Mouse (Mus musculus) heart, postnatal 0 days (tissue): ENCODE results near the gene Nsmce4a. TPM values are rescaled to one million over a fixed set of nuclear protein-coding genes. Genes with fewer than 3 reads are reported as not detected.
A peak's percentile ranks its signal among the peaks of the same experiment; 100 is the strongest.
"Not testable (repeated sequence)": the region's sequence is repeated elsewhere in the genome, so short reads cannot be mapped to it uniquely, and the experiment has no call there.

ENCODE experiments used
- ATAC-seq: fragments of 200-750 bp; cut with Nextera tagmentation; 2 replicates; pipeline ENCODE4 v1.8.0; 2017; ENCODE audit warnings: low read depth, moderate number of reproducible peaks, moderate library complexity; ENCODE audit not compliant: insufficient read depth
- DNase-seq: peaks from one replicate; pipeline ENCODE4 v3.0.0-alpha.2; 2016; ENCODE audit warnings: low spot score
- H3K27ac ChIP-seq: fragments of 300-500 bp; sonication (generic); 2 replicates; pipeline ENCODE4 v1.5.1; 2014; ENCODE audit warnings: low read depth, mild to moderate bottlenecking
- H3K27me3 ChIP-seq: fragments of 300-500 bp; sonication (generic); 2 replicates; pipeline ENCODE4 v1.6.1; 2014; ENCODE audit warnings: low read length, mixed read lengths; ENCODE audit not compliant: control insufficient read depth, insufficient read depth
- H3K36me3 ChIP-seq: fragments of 300-500 bp; sonication (generic); replicated peaks from 2 replicates; pipeline ENCODE4 v1.6.1; 2014; ENCODE audit warnings: low read length, mixed read lengths; ENCODE audit not compliant: control insufficient read depth, insufficient read depth
- H3K4me1 ChIP-seq: fragments of 300-500 bp; sonication (generic); 2 replicates; pipeline ENCODE4 v1.6.1; 2014; ENCODE audit warnings: antibody characterized with exemption; ENCODE audit not compliant: control insufficient read depth, insufficient read depth
- H3K4me2 ChIP-seq: fragments of 300-500 bp; sonication (generic); 2 replicates; pipeline ENCODE4 v1.6.1; 2014; ENCODE audit warnings: low read depth, mild to moderate bottlenecking, low read length, moderate library complexity
- H3K4me3 ChIP-seq: fragments of 300-500 bp; sonication (generic); 2 replicates; pipeline ENCODE4 v1.5.1; 2014; ENCODE audit warnings: low read depth, low read length
- H3K9ac ChIP-seq: fragments of 300-500 bp; sonication (generic); replicated peaks from 2 replicates; pipeline ENCODE4 v1.6.1; 2014; ENCODE audit warnings: low read depth, low read length, mixed read lengths
- H3K9me3 ChIP-seq: fragments of 300-500 bp; sonication (generic); replicated peaks from 2 replicates; pipeline ENCODE4 v1.6.1; 2016; ENCODE audit warnings: low read length; ENCODE audit not compliant: control insufficient read depth
- CTCF ChIP-seq: IDR thresholded peaks from 2 replicates; pipeline ENCODE4 v1.5.1; 2016; ENCODE audit warnings: antibody characterized with exemption, control low read depth, low read depth
- EP300 ChIP-seq: IDR thresholded peaks from 2 replicates; pipeline ENCODE4 v1.6.1; 2016; ENCODE audit warnings: antibody characterized with exemption, low read depth
- WGBS: fragments of 180-500 bp; shearing (Covaris S2); extraction: QIAGEN DNeasy Blood & Tissue Kit; methylation state at CpG from one replicate; pipeline ENCODE4 v1.1.7; 2014; 5-methylcytosine and 5-hydroxymethylcytosine counted together
- polyA plus RNA-seq: library from polyadenylated mRNA; unstranded; fragments of >200 nt; fragmentation: Nextera tagmentation; extraction: Ambion mirVana; gene quantifications from 2 replicates; pipeline ENCODE4 v1.2.1, GENCODE M21; 2015
- total RNA-seq: library from RNA; depleted of rRNA; stranded (reverse); fragments of >200 nt; gene quantifications from 2 replicates; pipeline ENCODE4 v1.2.3, GENCODE M21; 2014; ENCODE audit warnings: low replicate concordance

Nsmce4a gene
- total and polyA plus RNA-seq, 2 experiments from 2014 or later = 56.9 to 96.9 TPM

DNA sequence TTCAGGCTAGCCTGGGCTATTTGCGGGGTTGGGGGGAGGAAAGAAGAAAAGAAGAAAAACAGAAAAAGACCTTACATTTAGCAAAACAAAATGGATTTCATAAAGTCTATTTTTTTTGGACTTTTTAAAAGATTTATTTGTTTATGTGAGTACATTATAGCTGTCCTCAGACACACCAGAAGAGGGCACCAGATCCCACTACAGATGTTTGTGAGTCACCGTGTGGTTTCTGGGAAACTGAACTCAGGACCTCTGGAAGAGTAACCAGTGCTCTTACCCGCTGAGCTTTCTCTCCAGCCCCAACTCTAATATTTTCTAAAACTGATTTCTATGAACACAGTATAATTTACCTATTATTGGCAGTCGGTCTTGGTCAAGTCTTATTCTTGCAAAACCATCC, 37.7 kb downstream of the Nsmce4a start:
- Histone ChIP-seq H3K36me3 (peaks cover 76% of the 10 kb centered on the region), H3K4me1 (0 out of 2 replicates have a peak, but pooled peaks cover under 1% of the 10 kb centered on the region)
- no peak for ATAC-seq

DNA sequence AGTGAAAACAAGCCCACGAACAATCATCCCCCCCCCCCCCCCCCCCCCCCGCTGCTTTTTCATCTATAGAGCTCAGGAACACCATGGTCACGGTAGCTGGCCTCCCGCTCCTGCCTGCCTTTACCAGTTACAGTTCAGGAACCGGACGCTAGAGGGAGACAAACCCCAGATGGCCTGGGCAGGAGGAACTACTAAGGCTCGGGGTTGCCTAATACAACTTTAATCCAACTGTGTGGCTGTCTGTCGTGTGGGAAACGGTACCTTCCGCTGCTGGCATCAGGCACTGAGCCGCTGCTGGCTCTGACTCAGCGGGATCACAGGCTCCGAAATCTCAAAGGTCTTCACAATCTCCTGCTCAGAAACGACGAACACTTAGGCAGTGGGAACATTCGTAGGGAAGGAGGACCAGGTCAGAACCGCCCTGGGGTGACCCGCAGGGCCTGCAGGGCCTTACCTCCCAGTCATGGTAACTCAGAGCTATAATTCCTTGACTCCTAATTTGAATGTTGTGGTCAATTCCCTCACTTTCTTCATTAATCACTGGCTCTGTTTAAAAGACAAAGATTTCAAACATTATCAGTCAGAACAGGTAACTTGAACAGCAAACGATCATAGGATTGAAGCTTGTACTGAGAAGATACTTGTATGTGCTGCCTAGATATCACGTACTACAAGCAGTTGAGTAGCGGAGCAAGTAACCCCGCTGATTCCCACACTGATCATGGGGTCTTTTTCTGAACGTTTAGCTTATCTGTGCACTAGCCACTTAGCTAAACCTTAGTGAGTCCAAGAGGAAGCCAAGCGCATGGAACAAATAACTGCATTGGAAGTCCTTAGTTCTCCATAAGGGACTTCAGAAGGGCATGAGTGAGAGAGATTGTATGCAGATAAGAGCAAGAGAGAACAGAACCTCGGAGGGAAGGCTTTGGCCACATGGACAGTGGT, 39.3 kb downstream of the Nsmce4a start:
- Histone ChIP-seq H3K36me3 (peaks cover 70% of the 10 kb centered on the region), H3K4me3 (no peak overlapping the region), H3K9me3 (no peaks in the 10 kb centered on the region), H3K4me1 (no peaks in the 10 kb centered on the region), H3K27me3 (no peaks in the 10 kb centered on the region), H3K4me2 (no peak overlapping the region), H3K9ac (no peak overlapping the region), H3K27ac (peak overlapping the region; percentile 59)
- DNase-seq (peak; percentile 86), ATAC-seq (peak; percentile 92)
- TF ChIP-seq CTCF (peak; percentile 96), EP300 (no peak)
- WGBS = 34% methylated on average over 25 of the region's 25 CpGs

More for the DNA sequence above, 37.7 kb downstream of the Nsmce4a start:
- Histone ChIP-seq H3K27me3 (no peaks in the 10 kb centered on the region), H3K9me3 (no peaks in the 10 kb centered on the region), H3K27ac (no peak overlapping the region), H3K4me3 (no peak overlapping the region), H3K4me2 (no peak overlapping the region), H3K9ac (no peak overlapping the region)
- no peak for DNase-seq
- no peak for TF ChIP-seq EP300
- no peak for TF ChIP-seq CTCF
- 84% methylated on average over 4 of the region's 4 CpGs for WGBS

DNA sequence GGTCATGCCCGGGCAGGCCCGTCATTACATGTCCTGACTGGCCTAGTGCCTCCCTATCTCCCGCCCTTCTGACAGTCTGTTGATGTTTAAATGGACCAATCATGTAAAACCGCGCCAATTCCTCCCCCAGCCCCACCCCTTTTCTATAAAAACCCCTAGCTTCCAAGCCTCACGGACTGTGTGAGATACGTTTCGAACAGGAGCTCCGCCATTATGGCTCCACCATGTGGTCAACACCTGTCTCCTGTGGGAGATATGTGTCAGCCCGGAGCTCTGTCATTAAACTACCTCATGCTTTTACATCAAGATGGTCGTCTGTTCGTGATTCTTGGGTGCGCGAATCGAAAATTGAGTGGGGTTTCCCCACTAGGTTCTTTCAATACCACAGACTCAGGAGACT, 41.8 kb downstream of the Nsmce4a start:
- WGBS = 93% methylated on average over 14 of the region's 15 CpGs
- not testable (repeated sequence) for ATAC-seq, H3K9ac ChIP-seq, DNase-seq, H3K9me3 ChIP-seq, H3K27me3 ChIP-seq, H3K4me2 ChIP-seq, H3K4me1 ChIP-seq, H3K27ac ChIP-seq, H3K4me3 ChIP-seq
- H3K36me3 ChIP-seq = peaks cover 48% of the 10 kb centered on the region

DNA sequence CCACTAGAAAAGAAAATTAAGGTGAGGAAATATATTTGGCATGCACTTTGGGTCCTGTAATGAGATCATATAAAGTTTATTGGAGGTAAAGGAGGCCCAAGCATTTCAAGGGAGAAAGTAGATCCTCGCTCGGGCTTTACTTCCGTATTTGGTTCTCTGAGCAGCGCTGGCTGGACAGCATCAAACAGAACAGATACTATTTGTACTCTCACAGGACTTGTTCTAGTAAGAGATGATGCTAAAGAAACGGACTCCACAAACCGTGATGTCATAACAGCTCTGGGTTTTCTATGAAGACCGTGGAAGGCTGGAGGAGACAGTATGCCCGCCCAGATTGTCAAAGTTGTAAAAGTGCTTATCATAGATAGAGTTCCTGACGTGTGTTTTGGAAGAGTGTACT, 45.6 kb downstream of the Nsmce4a start:
- no peak overlapping the region for H3K4me2 ChIP-seq
- no peaks in the 10 kb centered on the region for H3K4me1 ChIP-seq
- ATAC-seq = peak; percentile 24
- H3K27me3 ChIP-seq = no peaks in the 10 kb centered on the region
- no peak overlapping the region for H3K4me3 ChIP-seq
- no peak overlapping the region for H3K9ac ChIP-seq
- WGBS = 41% methylated on average over 9 of the region's 9 CpGs
- H3K36me3 ChIP-seq = peaks cover 23% of the 10 kb centered on the region
- peak; percentile 31 for DNase-seq
- no peak overlapping the region for H3K27ac ChIP-seq
- H3K9me3 ChIP-seq = no peaks in the 10 kb centered on the region
- TF ChIP-seq EP300 = no peak
- TF ChIP-seq CTCF = no peak

DNA sequence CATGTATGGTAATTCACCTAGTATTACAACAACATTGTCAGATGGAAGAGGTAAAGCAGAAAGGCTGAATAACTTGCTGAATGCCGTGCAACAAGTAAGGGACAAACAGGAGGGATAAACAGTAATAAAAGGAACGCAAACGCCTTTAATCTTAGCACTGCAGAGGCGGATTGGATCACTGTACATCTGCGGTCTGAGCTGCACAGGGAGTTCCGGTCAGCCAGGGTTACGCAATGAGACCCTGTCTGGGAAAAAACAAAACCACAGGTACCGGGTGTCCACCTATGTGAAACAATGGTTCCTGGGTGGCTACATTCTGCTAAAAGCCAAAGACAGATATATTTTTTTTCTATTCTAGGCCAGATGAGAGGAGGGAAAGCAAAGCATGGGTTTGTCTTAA, 49.5 kb downstream of the Nsmce4a start:
- ATAC-seq (no peak), DNase-seq (no peak)
- Histone ChIP-seq H3K9ac (no peak overlapping the region), H3K4me3 (no peak overlapping the region), H3K36me3 (no peaks in the 10 kb centered on the region), H3K4me1 (peaks cover 3% of the 10 kb centered on the region; the same call in 1 of the 2 replicates), H3K9me3 (no peaks in the 10 kb centered on the region), H3K27ac (no peak overlapping the region), H3K27me3 (no peaks in the 10 kb centered on the region), H3K4me2 (no peak overlapping the region)
- TF ChIP-seq CTCF = no peak
- TF ChIP-seq EP300 = no peak
- 92% methylated on average over 8 of the region's 8 CpGs for WGBS
